Mouse (Mus musculus): ENCODE results near the gene Peak1. TPM values are rescaled to one million over a fixed set of nuclear protein-coding genes. Genes with fewer than 3 reads are reported as not detected.
A peak's percentile ranks its signal among the peaks of the same experiment; 100 is the strongest.

Peak1 gene
- polyA plus RNA-seq (2017; shearing (Covaris generic)), result 10 to 100 TPM; 17.6 to 18.4 TPM

DNA sequence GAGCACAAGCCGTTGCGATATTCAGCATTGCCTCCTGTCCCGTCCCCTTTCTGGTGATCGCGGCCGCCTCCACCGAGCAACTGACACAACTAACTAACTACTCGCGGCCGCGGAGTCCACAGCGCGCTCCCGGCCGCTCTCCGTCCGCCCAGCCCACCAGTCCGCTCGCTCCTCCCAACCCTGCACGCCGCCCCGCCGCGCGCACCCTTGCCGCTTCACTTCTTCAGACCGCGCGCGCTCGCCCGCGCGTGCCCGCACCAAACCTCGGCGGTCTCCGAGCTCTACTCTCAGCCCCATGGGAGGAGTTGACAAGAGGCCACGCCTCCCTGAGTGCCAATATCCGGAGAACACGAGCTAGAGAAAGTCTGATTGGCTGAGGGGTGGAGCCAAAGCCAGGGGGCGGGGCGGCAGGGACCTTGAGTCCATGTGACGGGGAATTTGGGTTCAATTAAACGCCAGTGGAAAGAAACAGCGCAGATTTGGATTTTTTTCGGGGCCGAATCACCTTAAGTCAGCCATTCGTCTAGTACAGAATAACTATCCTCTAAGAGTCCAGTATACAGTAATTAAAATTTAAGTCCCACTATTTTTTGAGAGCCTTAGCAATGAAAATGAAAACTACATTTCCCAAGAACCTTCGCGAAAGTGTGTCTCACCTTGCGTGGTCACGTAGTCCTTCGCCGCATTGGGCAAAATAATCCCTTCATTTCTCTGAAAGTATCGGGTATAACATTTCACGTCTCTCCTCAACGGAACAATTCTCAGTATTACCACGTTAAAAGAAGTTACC lies at the start of gene Peak1, which contains the start of gene Hmg20a:
TSS of gene Peak1 (minus strand) at position 120 of the 790 bp plus-strand sequence.
TSS of gene Hmg20a (plus strand) at position 662 of the 790 bp plus-strand sequence.
- ATAC-seq, result peak; percentile 76

DNA sequence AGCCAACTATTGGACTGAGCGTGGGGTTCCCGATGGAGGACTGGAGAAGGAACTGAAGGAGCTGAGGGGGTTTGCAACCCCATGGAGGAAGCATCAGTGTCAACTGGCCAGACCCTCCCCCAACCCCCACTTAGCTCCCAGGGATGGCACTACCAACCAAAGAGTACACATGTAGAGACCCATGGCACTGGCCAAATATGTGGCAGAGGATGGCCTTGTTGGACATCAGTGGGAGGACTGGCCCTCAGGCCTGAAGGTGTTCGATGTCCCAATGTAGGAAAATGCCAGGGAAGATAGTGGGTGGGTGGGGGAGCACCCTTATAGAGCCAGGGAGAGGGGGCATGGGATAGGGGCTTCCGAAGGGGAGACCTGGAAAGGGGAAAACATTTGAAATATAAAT lies 48.4 kb upstream of the Peak1 start:
- ATAC-seq, result no peak

DNA sequence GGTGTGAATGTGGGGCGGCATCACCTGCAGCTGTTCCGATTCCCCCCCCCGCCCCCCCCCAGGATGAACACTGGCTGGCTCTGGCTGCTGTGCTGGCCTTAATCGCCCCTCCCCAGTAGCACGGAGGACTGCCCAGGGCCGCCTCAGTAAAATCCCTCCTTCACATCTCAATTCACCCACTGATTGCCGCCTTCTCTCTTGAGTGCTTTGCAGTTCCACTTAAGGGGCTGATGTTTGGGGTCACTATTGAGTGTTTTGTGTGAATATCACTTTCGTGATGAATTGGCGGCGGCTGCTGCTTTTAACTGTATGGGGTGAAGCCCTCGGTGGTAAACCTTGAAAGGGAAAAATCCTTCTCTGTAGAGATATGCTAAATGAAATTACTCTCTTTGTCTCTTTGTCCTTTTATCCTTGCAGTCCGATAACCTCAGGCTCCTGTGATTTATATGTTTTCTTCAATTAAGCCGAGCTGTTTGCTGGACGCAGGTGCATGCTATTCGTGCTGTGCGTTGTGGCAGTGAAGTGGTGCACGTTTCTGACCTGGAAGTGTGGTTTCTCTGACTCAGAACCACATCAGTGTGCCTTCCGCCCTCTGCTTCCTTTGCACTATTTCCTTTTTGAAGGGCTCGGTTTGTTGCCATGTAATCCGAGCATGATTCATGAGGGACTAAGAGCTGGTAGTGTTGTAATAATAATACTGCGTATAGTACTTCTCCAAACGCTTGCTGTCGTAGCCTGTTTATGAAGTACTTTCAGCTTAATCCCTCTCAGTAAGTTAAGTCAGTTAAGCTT lies 47.2 kb upstream of the Peak1 start:
- ATAC-seq, result peak; percentile 96

DNA sequence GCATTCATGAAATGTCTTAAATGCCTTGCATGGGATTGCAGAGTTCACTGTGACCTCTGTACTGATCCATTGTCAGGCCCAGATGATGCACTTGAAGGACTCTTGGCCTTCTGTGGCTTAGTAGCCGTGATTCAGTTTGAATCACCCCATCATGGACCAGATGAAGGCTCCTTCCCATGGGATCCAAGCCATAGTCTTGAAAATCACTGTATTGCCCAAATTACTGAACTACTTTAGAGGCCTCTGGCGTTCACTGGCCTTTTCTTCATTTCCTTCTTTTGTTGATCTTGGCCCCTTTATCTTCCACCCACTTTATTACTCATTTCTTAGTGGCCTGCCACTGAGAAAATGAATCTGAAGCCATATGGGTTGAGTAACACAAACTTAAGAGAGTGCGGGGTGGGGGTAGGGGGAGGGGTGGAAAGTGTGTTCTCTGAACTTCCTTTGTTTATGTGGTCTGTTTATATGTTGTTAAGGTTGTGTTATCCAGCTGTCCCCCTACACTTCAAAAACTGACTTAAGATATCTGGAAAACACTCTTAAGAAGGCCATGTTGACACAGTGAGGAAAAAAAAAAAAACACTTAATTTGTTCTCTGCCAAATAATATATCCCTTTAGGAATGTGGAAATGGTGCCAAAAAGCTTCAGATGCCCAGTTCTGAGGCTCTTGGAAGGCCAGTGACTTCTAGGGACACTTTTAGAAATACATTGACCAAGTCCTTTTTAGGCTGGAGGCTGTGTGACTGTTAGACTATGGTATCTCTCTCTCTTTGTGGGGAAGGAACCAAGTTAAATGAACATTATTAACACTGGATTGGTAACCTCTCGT lies 46.0 kb upstream of the Peak1 start:
- no peak for ATAC-seq

DNA sequence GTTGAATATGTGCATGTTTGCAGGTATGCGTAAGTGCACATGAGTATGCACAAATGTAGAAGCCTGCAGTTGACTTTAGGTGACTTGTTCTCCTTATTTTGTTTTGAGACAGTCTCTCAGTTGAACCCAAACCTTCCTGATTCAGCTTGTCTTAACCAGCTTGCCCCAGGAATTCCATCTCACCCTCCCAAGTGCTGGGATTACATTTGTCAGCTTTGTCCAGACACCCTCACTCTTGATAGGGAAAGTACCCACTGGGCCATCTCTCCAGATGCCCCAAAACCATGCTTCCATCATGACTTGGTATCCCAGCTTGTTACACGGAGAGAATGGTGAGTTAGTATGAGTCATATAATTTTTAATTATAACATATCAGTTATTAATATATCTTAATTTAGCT lies 45.2 kb upstream of the Peak1 start:
- no peak for ATAC-seq

DNA sequence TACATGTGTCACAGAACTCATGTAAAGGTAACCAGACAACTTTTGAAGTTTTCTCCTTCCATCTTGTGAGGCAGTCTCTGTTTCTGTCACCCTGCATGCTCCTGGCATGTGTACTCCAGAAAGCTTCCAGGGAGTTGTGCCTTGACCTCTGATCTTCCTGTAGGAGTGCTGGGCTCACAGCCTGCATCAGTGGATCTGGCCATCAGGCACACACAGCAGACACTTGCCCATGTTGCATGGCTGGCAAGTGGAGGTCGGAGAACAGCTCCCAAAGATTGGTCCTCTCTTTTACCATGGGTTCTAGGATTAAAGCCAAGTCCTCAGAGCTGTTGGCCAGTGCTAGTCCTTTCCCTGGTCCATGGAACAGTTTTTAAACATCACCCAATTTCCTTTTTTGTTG lies 44.7 kb upstream of the Peak1 start:
- no peak for ATAC-seq

DNA sequence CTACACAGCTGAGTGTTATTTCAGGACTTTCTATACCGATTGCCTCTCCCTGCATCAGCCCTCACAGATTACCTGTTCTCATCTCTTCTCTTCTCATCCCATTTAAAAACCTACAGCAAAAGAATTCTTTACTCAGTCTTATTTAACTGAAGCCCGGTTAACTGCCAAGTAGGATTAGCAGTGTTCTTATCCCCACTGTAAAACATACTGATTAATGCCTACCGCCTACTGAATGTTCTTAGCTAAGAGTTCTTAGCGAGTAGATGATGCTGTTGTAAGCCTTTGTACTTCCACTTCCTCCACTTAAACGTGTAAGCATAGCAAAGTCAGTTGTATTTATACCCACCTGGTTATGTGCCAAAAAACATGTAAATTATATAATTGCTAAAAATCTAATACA lies 43.1 kb upstream of the Peak1 start:
- ATAC-seq, result no peak

DNA sequence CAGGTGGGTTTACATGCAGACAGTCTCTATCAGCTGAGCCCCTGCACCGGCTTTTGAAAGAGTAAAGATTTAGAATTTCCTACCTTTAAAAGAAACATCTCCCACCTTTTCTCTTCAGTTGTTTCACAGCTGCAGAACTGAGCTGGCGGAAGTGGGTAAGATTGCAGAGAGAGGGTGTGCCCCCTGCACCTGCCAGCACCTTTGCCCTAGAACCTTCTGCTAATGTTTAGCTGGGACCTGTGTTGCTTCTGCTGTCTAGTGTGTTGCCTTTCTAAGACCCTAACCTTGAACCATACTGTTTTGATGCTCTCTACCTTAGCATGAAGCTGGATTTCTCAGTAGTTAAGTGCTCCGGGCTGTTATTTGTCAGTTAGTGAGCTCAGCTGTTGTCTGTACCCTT lies 38.6 kb upstream of the Peak1 start:
- no peak for ATAC-seq

DNA sequence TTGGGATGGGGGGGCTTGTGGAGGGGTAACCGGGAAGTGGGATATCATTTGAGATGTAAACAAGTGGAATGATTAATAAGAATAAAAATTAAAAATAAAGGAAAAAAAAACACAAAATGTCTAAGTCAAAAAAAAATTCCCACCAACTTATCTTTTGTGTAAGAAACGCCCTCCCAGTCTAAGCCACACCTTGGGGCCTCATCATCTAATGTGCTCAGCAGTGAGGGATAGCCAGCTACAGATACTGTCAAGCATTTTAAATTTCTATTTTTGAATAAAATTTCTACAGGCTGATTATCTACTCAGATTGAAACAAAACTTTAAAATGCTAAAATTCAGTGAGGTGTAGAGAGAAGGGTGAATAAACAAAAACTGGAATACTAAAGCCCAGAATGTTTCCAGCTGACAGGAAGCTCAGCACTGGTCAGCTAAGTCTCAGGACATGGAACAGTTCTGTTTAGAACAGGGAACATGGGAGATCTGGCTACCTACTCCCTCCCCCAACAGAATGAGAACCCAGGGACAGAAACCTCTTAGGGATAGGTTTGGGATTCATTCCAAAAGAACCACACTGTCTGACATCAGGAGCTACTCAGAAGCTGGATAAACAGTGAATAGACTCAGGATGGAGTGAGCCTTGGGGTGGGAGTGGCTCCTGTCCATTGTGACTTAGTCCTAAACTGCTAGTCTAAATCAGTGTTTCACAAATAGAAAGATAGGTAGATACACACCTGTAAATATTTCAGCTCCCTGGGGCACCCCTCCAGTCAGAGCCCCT lies 35.4 kb upstream of the Peak1 start:
- no peak for ATAC-seq

DNA sequence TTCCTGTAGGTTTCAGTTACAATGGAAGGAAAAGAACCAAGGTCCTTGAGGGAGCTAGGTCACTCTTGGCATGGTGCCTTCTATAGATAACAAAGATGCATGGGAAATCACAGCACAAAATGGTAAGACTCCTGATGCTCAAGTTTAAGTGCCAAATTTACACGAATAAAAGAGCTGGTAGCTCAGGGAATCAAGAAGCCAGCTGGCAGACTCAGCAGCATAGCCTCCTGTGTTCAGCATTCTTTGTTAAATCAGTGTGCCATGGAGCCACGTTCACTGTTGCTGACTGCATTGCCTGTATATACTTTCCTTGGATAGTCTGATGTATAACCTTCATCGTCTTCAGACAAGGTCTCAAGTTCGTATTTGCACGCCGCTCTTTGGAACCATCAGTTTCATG lies 33.7 kb upstream of the Peak1 start:
- no peak for ATAC-seq

DNA sequence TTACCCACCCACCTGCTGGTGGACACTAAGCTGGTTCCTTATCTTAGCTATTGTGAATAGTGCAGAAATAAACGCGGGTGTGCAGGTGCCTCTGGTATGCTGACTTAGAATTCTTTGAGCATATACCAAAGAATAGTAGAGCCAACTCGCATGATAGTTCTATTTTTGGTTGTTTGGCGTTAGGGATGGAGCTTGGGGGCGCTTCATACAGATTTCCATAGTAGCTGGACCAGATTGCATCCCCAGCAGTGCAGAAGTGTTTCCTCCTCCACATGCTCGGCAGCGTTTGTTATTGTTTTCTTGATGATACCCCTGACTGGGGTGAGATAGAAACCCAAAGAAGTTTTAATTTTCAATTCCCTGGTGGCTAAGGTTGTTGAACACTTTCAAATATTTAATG lies 21.8 kb upstream of the Peak1 start:
- no peak for ATAC-seq

DNA sequence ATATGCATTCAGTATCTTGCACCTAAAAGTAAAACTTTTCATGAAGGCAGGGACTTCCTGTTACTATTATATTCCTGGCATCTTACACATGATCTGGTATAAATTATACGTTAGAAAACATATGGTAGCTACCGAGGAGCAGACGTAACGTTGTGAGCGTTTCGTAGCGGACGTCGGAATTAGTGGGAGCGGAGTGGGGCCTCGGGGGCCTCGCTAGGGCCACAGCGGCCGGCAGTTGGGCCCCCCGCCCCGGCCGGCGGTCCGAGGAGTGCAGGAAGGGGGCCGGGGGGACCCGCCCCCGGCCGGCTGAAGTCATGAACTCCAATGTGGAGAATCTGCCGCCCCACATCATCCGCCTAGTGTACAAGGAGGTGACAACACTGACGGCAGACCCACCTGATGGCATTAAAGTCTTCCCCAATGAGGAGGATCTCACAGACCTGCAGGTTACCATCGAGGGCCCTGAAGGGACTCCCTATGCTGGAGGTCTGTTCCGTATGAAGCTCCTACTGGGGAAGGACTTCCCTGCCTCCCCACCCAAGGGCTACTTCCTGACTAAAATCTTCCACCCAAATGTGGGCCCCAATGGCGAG lies 19.5 kb upstream of the Peak1 start:
- ATAC-seq, result peak; percentile 43

DNA sequence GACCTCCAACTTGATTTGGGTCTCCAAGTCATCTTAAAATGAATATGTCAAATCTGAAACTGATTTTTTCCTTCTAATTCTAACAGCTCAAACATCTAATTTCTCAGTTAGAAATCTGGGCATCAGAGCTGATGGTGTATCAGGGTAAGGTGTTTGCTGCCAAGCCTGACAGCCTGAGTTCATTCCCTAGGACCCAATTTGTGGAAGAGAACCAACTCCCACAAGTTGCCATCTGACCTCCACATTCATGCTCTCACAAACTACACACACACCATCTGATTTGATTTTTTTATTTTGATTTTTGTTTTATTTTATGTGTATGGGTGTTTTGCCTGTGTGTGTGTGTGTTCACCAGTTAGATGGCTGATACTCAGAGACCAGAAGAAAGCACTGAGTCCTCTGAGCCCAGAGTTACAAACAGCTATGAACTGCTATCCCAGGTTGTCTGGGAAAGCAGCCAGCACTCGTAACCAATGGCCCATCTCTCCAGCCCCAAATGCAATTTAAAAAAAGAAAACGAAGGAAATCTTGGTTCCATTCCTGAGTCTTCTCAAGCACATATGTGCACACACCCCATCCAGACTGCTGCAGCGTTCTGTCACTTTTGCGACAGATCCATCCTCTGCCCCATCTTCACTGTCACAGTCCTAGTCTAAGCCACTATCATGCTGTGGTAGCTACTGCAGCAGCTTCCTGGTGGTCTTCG lies 18.1 kb upstream of the Peak1 start:
- ATAC-seq, result no peak

DNA sequence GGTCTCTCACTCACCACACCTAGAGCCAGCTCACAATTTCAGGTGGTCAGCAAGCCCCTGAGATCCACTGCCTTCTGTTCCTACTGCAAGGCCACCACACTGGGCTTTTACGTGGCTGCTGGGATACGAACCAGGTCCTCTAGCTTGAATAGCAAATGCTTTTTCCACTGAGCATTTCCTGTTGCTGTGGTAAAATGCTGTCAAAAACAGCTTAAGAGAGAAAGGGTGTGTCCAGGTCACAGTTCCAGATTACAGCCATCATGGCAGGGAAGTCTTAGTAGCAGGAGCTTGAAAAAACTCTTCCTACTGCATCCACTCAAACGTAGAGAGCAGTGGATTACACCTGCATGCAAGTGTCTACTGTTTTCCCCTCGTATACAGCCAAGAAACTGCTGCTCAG lies 7.0 kb upstream of the Peak1 start:
- peak; percentile 53 for ATAC-seq

DNA sequence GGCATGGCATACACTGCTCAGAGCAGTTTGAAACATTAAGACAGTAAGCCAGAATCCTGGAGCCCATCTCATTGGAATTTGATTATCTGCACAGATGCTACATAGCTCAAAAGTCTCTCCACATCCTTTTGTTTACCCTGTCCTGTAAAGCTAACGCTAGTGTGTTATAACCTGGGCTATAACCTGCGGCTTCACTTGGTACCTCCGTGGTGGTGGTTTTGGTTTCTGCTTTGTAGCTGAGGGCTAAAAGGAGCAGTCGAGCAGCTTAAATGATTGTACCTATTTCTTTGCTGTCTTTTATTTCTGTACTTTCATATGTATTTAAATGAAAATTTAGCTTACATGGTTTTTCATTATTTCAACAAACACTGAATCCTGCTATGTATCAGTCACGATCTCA lies 4.1 kb upstream of the Peak1 start:
- ATAC-seq, result no peak

DNA sequence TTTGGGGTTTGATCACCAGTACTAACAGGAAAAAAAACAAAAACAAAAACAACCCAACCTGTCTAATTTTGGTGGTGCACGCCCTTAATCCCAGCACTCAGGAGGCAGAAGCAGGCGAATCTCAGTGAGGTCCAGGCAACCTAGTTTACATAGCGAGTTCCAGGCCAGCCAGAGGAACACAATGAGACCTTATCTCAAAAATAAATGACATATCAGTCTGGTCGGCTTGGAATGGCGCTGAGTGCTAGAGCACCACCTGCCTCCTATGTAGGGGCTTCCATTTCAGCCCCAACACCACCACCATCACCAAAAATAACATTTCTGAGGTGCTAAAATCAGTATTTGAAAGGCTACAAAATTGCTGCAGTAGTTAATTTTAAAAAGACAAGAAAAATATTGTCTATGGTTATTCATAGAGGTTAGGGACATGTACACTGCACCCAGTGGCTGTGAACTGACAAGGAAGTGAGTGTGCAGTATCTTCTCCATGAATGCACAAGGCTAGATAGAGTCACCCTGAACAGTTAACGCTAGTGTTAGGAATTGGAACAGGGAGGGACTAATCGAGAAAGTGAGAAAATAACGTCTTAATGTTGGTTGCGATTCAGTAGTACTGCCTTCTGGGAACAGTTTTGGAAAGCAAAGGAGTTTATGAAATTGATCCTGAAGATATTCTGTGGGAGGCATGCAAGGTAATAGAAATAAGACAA lies 3.2 kb upstream of the Peak1 start:
- ATAC-seq, result no peak

DNA sequence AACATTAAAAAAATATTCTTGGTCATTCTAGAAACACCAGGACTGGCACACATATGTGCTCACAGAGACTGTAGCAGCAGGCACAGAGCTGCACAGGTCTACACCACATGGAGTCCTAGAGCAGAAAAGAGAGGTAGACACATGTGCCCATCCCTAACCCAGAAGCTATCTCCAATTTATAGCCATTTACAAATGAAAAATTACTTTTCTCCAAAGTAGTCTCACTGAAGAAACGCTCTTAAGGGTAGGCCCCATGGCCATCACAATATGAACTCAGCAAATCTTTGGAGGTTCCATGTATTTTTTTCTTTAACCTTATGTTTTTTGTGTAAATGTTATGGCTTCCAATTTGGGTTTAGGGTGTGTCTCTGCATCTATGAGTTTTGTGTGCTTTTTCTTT lies 2.4 kb upstream of the Peak1 start:
- ATAC-seq, result no peak

DNA sequence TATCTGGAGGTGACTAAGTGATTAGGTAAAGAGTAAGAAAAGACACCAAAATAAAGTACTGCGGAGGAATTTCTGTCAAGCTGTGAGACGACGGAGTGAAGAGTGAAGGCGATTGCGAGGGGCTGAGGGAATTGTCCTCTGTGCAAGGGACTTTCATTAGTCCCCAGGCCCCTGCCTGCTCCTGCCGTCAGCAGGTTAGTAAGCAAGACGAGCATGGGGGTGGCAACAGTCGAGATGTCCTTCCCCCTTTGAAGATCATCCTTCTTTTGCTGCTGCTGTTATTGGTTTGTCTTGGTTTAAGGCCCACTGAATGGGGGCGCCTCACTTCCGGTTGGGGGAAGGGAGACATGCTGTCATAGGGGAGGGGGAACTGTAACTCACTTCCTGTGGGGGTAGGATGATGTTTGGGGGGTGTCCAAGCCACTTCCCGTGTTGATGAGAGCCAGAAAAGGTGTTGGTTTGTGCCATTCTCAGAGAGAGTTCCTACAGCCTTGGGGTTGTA lies 922 bp upstream of the Peak1 start:
- peak; percentile 65 for ATAC-seq

DNA sequence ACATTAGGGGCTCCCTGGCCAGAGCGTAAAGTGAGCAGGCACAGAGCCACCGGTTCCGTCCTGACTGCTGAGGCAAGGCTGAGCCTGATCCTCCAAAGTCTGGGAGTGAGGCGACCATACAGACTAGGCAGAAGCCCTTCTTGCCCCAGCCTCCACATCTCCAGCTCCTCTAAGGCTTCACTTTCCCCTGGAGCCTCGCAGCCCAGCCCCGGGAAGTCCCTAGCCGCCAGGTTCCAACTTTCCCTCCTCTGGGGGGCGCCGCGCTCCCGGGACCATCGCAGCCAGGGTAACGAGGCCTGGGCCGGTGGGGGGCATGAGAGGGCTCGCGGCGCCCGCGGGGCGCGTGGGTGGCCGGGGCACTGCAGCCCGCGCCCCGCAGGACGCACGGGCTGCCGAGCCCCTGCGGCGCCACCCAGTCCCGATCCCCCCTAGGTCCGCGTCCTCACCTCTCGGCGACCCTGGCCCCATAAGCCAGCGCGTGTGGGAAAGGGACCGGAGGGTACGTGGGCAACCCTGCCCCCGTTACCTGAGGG lies 386 bp downstream of the Peak1 start:
- ATAC-seq, result peak; percentile 10

All from CD4-positive, CD25-positive, alpha-beta regulatory T cell, adult 4 months (primary cell).